Mouse (Mus musculus) spleen, embryonic (tissue): ENCODE measurements around the gene Tmem259.

Experiments
- CTCF ChIA-PET: fragments of 350-600 bp; sonication (Branson Sonifier 250); formaldehyde crosslinking; loops from one replicate; lab custom pipeline; 2022; lab: Charles Lee

Tmem259 gene

GRCm38 (mm10) chr10:79940749-79941148 lies 43.4 kb downstream of the Tmem259 start:
- CTCF ChIA-PET, result interaction anchor here (0.7 to 1.0 kb wide), 2 partner anchors 18 to 990 kb away, joined by 3 read pairs; no protein-coding TSS in a partner anchor

- CTCF ChIA-PET, result interaction anchor here (0.5 to 1.8 kb wide), 4 partner anchors 10 to 55 kb away, joined by 3 to 7 read pairs (median 6); no protein-coding TSS in a partner anchor
Observed at GRCm38 (mm10) chr10:79937775-79938526, 46.2 kb downstream of the Tmem259 start.

GRCm38 (mm10) chr10:79936911-79937441 lies 47.2 kb downstream of the Tmem259 start:
- CTCF ChIA-PET, result no interaction called here

- CTCF ChIA-PET, result interaction anchor here (0.7 kb wide), 2 partner anchors 10 to 50 kb away, joined by 3 to 8 read pairs; no protein-coding TSS in a partner anchor
Observed at GRCm38 (mm10) chr10:79936284-79936910, 47.7 kb downstream of the Tmem259 start.

- CTCF ChIA-PET, result interaction anchor here (0.6 kb wide), 1 partner anchor 19 kb away, joined by 4 read pairs; no protein-coding TSS in a partner anchor
Observed at GRCm38 (mm10) chr10:79934794-79935569, 49.1 kb downstream of the Tmem259 start.

GRCm38 (mm10) chr10:79934272-79934721 lies 49.8 kb downstream of the Tmem259 start:
- CTCF ChIA-PET, result interaction anchor here (0.6 kb wide), 1 partner anchor 99 kb away, joined by 8 read pairs; no protein-coding TSS in a partner anchor

- CTCF ChIA-PET, result interaction anchor here (0.6 kb wide), 1 partner anchor 99 kb away, joined by 8 read pairs; no protein-coding TSS in a partner anchor
Observed at GRCm38 (mm10) chr10:79933861-79934260, 50.3 kb downstream of the Tmem259 start.

- CTCF ChIA-PET, result no interaction called here
Observed at GRCm38 (mm10) chr10:79933145-79933679, 50.9 kb downstream of the Tmem259 start.

- CTCF ChIA-PET, result no interaction called here
Observed at GRCm38 (mm10) chr10:79932736-79933135, 51.4 kb downstream of the Tmem259 start.

- CTCF ChIA-PET, result no interaction called here
Observed at GRCm38 (mm10) chr10:79931797-79932196, 52.3 kb downstream of the Tmem259 start.

GRCm38 (mm10) chr10:79930826-79931186 lies 53.3 kb downstream of the Tmem259 start:
- CTCF ChIA-PET, result no interaction called here

- CTCF ChIA-PET, result no interaction called here
Observed at GRCm38 (mm10) chr10:79929967-79930825, 53.9 kb downstream of the Tmem259 start.

- CTCF ChIA-PET, result interaction anchor here (0.6 to 0.7 kb wide), 2 partner anchors 15 to 223 kb away, joined by 3 to 4 read pairs; no protein-coding TSS in a partner anchor
Observed at GRCm38 (mm10) chr10:79928907-79929701, 55.0 kb downstream of the Tmem259 start.

GRCm38 (mm10) chr10:79928030-79928694 lies 56.0 kb downstream of the Tmem259 start:
- CTCF ChIA-PET, result interaction anchor here (0.5 to 3.2 kb wide), 8 partner anchors 10 to 224 kb away, joined by 3 to 11 read pairs (median 4); partner anchors contain the start of gene Misp

- CTCF ChIA-PET, result interaction anchor here (0.5 to 3.2 kb wide), 6 partner anchors 23 to 214 kb away, joined by 3 to 14 read pairs (median 6); no protein-coding TSS in a partner anchor
Observed at GRCm38 (mm10) chr10:79927324-79928029, 56.7 kb downstream of the Tmem259 start.

GRCm38 (mm10) chr10:79926491-79927323 lies 57.4 kb downstream of the Tmem259 start, which contains the start of gene Arid3a:
Gene Arid3a, plus strand, starts transcription at chr10:79927043.
- CTCF ChIA-PET, result interaction anchor here (0.7 to 3.2 kb wide), 4 partner anchors 27 to 92 kb away, joined by 3 to 14 read pairs (median 10); no protein-coding TSS in a partner anchor
